Mouse (Mus musculus) spleen, postnatal 36 days (tissue): ENCODE data around the gene Sstr2.

ENCODE experiments used
- DNase-seq, 2 experiments: peaks; one replicate each; pipeline ENCODE4 v3.0.0; 2022; ENCODE audit warnings: low spot score in 2 of 2, mixed read lengths in 1 of 2

The Sstr2 gene

DNA sequence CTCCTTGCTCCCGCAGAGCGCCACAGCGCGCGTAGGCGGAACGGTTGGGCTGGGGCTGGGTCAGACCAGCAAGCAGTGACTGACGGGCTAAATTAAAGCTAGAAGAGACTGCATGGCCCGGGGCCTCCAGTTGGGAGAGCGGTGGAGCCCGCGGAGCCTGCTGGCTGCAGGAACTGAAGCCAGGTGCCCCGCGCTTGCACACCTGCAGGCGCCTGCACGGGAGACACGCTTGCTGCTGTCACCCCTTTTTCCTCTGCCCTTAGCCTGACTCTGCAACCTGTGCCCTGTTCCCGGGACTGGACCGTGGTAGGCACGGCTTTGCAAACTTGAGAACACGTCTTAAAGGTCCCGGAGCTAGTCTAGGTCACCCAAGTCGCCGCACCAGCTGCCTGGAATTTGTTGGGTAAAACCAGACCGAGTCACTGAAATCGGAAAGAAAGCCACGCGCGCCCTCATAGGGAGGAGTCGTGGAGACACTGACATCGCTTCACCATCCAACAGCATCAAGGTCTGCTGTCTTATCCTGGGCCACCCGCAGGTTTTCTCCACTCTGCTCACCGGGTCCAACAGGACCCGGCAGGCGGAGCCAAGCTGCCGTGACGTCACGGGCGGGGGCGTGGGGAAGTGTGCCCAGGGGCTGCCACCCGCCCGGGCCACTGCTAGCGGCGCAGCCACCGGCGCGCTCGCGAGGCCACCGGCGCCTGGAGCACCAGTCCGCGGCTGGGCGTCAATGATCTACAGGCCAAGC, at the start of gene Sstr2:
Gene Sstr2 (plus strand): TSS at position 671 of the 748 bp plus-strand sequence.
- peak; percentile 65 to 68 for DNase-seq

DNA sequence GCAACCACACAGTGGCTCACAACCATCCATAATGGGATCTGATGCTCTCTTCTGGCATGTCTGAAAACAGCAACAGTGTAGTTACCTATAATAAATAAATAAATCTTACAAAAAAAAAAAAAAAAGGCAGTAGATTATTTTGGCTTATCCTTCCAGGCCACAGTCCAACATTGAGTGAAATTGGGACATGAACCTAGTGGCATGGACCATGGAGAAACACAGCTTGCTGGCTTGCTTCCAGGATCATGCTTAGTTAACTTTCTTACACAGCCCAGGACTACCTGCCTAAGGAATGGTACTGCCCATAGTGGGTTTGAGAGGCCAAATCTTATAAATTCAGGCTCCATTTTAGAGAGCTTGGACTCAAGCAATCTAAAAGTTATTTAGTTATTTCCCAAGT, 47.5 kb upstream of the Sstr2 start:
- no peak for DNase-seq

DNA sequence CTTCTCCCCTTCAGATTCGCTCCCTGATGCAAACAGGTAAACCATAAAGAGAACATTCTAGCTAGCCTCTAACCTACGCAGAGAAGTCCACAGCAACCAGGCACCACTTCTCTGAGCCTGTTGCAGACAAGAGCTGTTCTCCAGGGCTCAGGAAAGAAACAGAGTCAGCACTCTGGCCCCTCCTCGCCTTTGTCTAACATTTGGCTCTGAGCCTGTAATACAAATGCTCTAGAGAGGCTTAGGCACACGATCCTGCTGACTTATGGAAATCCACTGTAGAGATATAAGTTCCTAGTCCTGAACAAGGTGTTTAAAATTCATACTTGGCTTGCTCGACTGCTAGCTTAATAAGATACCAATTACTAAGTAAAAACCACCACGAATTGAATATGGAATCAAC, 46.5 kb upstream of the Sstr2 start:
- DNase-seq, result no peak

DNA sequence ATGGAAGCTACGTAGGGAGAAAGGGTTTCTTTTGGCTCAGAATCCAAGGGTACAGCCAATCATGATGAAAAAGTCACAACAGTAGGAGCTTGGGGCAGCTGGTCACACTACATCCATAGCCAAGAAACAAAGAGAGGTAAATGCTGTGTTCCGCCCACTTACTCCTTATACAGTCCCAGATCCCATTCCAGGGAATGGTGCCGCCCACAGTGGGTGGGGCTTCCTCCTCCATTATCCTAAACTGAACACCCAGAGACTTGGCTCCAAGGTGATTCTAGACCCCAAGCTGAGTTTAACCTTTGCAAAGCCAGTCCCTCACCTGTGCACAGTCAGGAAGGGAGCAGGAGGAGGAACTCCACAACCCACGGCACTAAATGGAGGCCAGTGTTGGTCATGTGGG, 41.9 kb upstream of the Sstr2 start:
- DNase-seq, result no peak

DNA sequence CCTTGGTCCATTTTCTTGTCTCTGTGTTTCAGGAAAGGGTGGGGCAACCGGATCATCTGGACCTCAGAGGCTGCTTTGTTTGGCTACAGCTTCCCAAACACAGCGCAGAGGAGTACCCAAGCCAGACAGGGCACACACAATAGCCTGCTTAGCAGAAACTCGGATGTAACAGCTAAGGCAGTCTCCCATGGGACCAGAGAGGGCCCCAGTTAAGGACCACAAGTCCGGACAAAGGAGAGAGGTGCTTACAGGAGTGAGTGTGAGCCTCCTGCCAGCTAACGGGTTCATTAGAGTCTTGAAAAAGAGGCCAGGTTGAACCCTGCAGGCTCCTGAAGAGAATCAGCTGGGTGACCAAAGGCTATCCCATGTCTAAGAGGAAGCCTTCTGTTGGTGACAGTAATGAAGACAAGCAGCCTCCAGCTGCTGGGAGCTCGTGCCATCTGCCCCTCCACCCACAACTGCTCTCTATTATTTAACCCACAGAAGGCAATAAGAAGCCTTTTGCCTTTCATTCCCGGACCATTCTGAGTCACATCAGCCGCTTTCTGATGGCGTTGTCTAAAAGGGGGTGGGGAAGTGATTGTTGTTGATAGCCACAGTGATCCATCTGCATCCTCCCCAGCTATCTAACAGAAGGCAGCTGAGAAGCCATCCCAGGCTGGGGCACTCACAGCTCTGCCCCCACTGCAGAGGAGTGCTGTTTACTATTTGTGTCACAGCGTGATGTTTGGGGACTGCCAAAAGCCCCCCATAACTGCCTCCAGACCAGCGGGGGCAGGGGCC, 35.1 kb upstream of the Sstr2 start:
- no peak for DNase-seq

DNA sequence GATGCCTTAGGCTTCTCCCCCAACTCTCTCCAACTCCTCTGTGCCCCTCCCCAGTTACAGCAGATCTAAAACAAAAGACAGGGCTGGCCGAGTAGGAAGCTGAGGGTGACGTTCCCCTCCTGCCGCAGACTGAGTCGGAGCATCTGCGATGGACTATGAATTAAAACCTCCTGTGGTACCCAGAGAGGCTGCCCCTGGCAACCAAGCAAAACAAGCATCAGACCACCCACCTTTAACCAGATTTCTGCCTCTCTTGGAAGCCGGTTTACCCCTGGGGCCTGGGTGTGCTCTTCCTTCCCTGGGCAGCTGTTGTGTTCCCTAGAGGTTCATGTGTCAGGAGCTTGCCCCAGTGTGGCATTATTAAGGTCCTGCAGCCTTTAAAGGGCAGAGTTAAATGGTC, 32.7 kb upstream of the Sstr2 start:
- DNase-seq, result no peak

DNA sequence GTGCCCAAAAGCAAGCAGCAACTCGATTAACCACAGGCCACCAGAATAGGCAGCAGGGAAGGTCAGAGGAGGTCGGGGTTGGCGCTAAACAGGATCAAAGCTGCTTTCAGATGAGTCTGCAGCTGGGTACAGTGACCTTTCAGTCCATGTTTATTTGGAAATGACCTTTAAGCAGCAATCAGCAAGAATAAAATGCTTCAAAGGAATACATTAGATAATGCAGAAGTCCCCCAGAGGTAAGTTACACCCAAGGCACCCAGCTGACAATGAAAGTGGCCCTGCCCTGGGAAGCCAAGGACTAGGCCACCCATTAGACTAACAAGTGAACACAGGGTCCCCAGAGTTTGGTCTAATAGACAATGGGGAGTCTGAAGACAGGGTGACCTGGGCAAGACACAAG, 30.2 kb upstream of the Sstr2 start:
- no peak for DNase-seq

DNA sequence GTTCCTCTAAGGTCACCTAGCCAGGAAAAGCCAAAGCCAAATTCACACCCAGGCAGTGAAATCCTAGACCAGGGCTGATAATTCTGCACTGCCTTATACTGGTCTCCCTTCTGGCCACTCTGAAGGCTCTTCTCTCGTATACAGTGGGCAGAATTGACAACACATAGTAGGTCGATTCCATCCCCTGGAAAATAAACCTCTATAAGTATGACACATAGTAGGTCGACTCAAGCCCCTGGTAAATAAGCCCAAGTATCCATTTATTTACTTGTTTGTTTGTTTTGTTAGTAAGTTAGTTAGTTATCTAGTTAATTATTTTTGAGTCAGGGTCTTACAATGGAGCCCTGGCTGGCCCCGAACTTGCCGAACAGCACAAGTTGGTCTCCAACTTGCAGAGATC, 24.0 kb upstream of the Sstr2 start:
- DNase-seq, result no peak

DNA sequence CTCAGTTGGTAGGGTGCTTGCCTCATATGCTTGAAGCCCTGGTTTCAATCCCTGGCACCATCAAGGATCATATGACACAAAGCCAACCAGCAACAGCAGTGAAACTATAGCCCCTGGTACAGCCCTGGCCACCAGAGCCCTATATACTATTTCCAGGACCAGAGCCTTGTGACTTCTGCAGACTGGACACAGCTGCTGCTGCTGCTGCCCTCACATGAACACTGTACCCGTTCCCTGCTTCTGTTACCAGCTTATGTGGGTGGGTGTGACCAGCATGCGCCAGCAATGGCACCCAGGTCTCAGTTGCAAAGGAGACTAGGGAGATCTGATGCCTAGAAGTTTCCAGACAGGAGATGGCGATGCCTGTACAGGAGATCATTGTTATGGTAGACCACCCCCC, 21.5 kb upstream of the Sstr2 start:
- no peak for DNase-seq

DNA sequence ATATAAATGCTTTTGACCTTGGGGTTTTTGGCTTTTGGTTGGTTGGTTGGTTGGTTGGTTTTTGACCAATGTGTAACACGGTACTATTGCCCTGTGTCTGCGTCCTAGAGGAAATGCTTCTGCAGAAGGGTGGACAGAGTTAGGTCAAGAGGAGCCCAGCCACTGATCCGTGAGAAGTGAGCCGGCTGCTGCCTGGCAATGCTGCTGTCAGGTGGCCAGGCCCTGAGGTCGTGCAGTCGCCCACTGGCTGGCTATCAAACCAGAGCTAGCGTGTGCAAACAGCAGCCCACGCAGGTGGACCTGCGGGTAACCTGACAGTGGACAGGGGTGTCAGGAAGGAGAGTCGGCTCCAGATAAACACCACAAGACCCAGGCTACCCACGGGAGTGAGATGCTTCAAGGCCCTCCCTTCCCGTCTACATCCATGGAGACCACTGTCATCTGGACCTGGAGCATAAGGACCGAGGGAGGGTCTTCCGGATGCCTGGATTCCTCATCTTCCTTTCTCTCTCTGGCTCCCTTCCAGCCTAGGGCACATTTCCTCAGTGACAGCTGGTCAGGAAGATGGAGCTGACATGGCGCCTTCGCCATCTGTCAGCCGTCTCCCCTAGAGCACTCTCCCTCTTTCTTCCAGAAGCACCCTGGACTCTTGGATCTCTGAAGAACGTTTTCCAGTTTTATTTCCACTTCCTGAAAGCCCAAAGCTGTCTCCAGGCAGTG, 18.5 kb upstream of the Sstr2 start:
- no peak for DNase-seq

DNA sequence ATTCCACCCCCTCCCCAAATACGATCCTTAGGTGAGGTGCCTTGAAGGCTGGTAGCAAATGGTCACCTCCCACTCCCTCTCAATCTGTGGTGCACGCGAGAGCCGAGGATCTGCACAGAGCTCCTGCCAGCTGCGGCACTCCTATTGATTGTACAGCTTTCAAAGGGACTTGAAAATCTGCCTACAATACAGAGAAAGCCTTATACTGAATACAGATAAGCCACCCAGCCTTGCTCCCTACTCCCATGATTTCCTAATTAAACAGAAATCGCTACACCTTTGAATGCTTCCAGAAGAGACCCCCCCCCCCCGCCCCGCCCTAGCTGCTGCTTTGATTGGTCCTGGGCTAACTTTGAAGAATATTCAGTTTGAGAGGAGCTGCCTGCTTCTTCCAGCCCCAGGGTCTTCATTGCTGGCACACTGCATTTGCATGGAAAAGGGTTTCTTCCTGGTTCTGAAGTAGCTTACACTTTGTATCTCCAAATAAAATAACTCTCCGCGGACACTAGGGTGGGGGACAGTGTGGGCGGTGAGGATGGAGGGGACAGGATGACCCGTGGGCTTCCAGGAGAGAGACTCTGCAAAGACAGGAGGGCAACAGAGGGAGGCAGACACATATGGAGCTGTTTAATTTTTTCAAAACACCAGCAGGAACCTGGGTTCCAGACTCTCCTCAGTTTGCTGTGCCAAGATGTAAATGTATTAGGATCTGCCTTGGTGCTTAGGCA, 17.4 kb upstream of the Sstr2 start:
- DNase-seq, result no peak

DNA sequence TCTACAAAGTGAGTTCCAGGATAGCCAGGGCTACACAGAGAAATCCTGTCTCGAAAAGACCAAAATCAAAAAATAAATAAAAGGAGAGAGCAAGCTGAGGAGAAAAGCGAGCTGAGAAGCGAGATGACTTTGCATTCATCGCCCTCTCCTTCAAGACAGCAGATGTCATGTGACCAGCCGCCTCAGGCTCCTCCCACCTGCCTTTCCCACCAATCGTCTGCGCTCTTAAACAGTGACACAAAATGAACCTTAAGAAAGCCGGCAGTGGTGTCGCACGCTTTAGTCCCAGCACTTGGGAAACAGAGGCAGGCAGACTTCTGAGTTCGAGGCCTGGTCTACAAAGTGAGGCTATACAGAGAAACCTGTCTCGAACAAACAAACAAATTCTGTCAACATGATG, 11.6 kb upstream of the Sstr2 start:
- DNase-seq, result no peak

DNA sequence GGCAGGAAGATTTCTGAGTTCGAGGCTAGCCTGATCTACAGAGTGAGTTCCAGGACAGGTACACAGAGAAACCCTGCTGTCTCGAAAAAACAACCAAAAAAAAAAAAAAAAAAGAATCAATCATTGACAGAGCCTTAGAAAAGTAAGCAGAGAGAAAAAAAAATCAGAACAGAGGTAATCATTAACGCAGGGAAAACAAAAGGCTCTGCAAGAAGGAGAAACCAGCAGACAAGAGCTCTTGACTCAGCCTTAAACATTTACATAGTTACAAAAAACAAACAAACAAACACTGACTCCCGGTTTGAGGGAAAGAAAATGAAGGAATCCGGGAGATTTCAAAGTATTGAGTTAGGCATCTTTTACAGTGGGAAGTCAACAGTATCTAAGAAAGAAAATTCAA, 9.6 kb upstream of the Sstr2 start:
- no peak for DNase-seq

DNA sequence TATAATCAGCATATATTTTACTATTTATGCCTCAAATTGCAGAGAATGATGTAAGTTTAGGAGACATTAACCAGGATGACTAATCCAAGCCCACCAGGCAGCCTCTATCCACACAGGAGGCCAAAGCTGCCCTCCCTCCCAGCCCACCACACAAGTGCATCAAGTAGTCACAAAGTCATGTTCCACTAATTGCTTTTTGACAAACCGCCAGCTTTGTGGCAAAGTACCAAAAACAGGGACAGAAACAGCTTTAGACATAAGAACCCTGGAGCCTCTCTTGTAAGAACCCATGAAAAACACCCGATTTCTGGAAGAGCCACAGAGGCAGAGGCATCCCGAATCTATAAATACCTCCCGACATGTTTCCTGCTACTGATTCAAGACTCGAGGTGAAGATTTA, 8.9 kb upstream of the Sstr2 start:
- DNase-seq, result no peak

DNA sequence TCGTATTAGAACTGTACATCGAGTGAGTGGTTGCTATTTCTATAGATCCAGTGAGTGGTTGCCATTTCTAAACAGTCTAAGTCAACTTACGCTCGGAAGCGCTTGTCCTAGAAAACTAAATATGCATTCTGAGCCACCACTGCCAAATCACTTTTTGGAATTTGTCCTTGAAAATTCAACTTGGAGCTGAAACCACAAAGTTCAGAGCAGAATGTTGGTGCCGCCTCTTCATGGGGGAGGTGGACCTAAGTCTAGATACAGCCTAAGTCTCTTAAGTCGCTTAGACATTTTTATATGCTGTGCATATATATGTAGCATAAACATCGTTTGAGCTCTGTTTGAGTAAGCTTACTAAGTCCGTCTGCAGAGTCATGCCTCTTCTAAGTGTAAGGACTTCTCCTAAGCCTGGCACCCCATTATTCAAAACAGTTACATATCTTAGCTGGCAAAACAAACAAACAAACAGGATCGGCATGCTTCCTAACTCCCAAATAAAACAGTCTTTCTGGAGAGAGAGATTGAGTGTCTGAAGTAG, 8.0 kb upstream of the Sstr2 start:
- DNase-seq, result no peak

DNA sequence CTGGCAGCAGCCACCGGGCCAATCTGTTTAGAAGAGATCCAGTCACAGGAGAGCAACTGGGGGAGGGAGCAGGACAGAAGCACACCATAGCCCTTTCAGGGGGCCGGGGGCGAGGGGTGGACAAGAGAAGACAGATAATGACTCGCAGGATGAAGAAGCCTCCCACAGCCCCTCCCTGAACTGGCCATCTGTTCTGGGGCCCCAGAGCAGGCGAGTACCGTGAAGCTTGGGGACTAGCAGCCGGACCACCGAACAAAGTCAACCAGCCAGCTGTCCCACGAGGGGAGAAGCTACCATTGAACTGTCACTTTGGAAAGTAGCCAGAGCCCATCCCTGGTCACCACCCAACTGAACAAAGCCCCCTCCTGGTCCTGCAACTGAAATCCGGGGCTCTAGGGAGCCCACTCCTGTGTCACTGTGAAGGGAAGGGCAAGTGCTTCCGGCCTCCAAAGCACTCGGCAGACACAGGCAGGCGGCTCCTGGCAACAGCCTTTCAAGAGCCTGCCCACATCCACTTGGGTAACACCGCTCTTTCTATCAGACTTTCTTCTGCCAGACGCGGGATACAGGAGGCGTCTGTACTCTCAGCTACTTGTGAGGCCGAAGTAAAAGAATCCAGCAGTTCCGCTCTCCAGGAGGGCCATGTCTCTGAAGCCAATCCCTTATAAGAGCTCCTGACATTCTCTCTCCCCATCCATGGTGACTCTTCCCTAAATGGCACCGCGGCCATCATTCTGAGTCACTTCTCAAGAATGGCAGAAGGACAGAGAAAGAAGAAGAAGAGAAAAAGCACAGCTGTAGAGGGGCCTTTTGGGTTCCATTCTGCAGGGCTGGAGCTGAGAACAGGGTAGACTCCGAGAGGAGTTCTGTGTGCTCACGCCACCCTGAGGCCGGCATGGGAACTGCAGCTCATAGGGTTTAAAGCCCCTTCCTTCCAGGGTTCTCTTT, 7.2 kb upstream of the Sstr2 start:
- peak in 1 of 2 experiments; percentile 22 for DNase-seq

DNA sequence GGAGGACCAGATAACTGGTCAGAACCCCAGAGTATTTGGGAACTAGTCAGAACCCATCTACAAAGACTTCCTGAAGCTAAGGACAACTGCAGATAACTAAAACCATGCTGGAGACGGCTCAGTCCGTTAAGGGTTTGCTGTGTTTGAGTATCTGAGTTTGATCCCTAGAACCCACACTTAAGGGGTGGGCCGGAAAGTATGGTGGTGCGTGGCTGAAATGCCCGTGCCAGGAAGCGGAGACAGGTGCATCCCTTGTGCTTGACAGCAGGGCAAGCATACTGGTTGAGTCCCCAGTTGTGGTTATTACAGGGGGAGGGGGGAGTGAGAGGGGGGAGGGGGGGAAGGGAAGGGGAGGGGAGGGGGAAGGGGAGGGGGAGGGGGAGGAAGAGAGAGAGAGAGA, 4.7 kb upstream of the Sstr2 start:
- DNase-seq, result no peak

DNA sequence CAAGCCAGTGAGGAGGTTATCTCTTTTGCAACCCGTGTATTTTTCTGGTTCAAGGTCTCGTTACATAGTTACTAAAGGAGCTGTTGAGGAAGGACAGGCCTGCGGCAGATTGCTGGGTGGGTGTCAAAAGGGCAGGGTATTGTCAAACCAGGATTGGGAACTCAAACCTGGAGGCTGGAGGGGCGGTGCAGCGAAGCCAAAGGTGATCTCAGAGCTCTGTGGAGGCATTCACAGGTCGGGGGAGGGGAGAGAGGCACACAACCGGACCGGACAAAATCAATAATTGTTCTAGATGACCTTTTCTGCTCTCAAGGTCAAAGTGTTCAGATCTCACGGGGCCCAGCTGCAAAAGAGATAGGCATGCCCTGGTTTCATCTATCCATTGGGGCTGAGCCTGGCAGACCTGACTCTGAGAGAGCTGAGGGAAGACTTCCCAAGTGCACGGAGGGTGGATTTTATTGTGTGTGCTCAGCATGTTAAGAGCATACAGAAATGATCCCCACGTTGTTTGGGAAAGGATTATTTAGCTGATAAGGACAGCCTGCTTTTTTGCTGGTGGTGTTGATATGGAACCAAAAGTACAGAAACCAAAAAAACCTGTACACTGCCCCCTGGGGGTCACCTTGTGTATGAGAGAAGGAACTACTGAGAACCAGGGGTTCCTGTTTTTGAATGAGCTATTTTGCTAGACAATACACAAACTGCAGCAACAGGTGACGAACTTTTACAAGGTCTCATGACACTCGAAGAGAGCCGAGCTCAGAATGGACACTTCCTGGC, 1.8 kb upstream of the Sstr2 start:
- DNase-seq, result peak; percentile 55 to 76

DNA sequence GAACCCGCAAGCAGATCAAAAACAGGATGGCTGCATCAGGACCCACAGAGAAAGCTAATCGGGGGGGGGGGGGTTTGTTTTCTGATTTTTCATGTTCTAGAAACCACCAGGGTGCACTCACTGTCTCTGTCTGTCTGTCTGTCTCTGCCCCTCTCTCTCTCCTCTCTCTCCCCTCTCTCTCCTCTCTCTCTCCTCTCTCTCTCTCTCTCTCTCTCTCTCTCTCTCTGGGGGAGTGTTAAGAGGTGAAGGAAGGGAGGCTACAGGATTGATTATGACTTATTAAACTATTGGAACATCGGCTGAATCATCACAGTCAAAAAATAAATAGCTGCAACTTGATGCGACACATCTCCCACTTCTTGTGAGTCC, 855 bp upstream of the Sstr2 start:
- DNase-seq, result no peak
